Mouse (Mus musculus) CD4-positive, CD25-positive, alpha-beta regulatory T cell, adult 2 months (primary cell): ENCODE data around the gene Mt1.

Experiments used
- DNase-seq: peaks from one replicate; pipeline ENCODE4 v3.0.0-alpha.2; 2012; ENCODE audit warnings: low read depth, low spot score

The Mt1 gene

GRCm38 (mm10) chr8:94204043-94204442 lies 25.2 kb downstream of the Mt1 start:
- DNase-seq = no peak

DNA sequence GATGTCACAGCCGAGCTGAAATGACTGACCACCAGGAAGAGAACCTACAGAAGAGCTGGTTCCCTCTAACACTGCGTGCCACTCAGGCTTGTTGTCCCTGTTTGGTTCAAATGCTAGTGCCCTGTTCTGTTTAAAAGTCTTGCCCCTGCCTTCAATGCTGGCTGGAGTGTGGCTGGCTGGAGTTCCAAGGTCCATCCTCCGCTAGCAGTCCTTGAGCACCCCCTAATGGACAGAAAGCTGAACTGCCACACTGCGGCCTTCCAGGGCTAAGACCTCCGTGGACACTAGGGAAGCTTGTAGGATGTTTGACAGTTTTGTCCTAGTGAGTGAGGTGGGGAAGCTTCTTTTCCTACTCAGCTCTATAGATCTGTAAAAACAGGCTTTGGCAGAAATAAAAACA lies 26.9 kb downstream of the Mt1 start:
- peak; percentile 72 for DNase-seq

DNA sequence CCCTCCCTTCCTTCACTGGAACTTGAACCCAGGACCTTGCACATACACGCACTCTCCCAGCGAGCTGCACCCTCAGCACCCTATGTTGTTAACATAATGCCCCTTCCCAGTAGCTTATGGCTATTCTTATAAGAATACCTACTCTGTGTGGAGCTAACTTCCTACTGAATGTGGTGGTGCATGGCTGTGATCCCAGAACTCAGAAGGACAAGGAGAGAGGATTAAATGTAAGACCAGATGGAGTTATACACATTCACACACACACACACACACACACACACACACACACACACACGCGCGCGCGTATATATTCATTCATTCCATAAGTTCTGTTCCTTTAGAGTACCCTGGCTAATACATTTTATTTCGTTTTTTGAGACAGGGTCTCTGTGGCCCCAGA lies 27.4 kb downstream of the Mt1 start:
- no peak for DNase-seq

GRCm38 (mm10) chr8:94207491-94207890 lies 28.6 kb downstream of the Mt1 start:
- DNase-seq = no peak

DNA sequence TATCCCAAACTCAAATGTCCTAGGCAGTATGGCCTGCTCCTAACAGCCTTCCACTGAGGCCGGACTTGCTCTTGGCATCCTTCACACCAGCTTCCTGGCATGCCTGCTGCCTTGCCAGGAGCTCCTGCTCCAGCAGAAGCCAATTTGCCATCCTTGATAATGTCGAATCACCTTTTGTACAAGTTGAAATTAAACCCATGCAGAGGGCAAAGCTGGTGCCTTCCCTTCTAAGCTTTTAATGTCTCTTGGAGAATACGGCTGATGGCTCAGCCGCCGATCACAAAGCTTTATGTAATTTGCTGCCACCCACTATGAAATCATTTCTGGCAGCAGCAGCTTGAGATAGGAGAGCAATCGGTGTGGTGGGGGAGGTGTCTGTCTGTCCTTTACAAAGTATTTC lies 30.8 kb downstream of the Mt1 start:
- no peak for DNase-seq

DNA sequence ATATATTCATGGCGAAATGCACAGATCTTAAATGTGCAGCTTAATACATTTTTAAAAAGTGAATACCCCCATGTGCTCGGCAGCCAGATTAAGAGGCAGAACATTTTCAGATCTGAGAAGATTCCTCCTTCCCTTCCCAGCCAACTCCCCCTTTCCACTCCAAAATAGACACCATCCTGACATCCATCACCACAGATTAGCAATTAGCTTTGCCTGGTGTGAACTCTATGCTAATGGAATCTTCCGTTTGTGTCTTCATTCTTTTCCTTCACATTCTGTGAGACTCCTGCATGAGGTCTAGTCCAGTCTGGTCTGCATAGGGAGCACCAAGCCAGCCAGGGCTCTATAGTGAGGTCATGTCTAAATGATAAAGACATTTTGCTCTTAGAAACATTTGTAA lies 31.3 kb downstream of the Mt1 start:
- no peak for DNase-seq

DNA sequence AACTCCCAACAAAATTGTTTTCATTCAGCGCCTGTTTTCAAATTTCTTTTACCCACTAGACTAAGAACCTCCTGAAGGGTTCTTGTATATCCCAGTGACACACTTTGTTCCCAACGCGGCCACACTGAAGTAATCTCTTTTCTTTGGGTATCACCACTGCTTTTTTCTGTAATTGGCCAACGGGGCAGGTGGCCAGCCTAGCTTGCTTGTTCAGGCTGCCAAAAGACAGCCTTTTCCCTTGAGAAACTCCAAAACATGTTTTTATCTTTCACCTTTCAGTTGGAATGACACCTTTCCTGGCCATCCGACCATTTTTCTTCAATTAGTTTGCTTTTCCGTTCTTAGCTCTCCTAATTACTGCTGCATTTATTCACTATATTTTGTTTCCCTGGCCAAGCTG lies 34.9 kb downstream of the Mt1 start:
- DNase-seq = no peak

GRCm38 (mm10) chr8:94214252-94215173 lies 35.6 kb downstream of the Mt1 start, which contains the start of gene Nup93:
Gene Nup93 (plus strand): TSS chr8:94214564.
- DNase-seq = peak; percentile 97

DNA sequence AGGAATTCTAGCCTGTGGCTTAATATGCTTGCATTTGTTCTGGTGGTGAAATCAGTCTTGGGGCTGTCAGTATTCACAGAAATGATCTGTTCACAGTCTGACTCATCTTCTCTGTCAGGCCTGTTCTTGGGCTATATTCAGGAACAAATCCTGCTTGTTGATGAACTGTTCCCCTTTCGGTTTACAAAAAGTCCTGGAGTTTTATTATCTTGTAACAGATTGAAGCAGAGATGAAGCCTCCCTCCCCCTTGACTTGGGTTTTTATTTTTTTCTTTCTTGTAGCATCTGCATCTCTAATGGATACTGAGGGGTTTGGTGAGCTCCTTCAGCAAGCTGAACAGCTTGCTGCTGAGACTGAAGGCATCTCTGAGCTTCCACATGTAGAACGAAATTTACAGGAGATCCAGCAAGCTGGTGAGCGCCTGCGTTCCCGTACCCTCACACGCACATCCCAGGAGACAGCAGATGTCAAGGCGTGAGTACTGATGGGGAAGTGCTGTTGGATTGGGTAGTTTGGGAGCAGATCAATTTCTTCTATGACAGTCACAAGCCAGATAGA lies 48.6 kb downstream of the Mt1 start:
- DNase-seq = no peak
